Mouse (Mus musculus) testis, adult 2 months (tissue): ENCODE measurements around the gene Hist1h4h. TPM values are rescaled to one million over a fixed set of nuclear protein-coding genes. Genes with fewer than 3 reads are reported as not detected.
"Not testable (repeated sequence)": the region's sequence is repeated elsewhere in the genome, so short reads cannot be mapped to it uniquely, and the experiment has no call there.

ENCODE experiments used
- H3K27ac ChIP-seq: fragments of 200-500 bp; 2 replicates; pipeline ENCODE4 v1.5.1; 2012; ENCODE audit warnings: low read depth, low read length; ENCODE audit not compliant: control insufficient read depth, insufficient read depth
- H3K27me3 ChIP-seq: fragments of 200-500 bp; 2 replicates; pipeline ENCODE4 v1.6.1; 2012; ENCODE audit warnings: mild to moderate bottlenecking, low read length, moderate library complexity; ENCODE audit not compliant: control insufficient read depth, insufficient read depth
- H3K36me3 ChIP-seq: fragments of 200-500 bp; 2 replicates; pipeline ENCODE4 v1.6.1; 2012; ENCODE audit warnings: mild to moderate bottlenecking, low read length; ENCODE audit not compliant: control insufficient read depth, insufficient read depth
- H3K4me1 ChIP-seq: fragments of 200-500 bp; 2 replicates; pipeline ENCODE4 v1.6.1; 2012; ENCODE audit warnings: low read length; ENCODE audit not compliant: control insufficient read depth, insufficient read depth
- H3K4me3 ChIP-seq: fragments of 200-500 bp; 2 replicates; pipeline ENCODE4 v1.5.1; 2012; ENCODE audit warnings: low read depth, mild to moderate bottlenecking, low read length, moderate library complexity, mixed read lengths; ENCODE audit not compliant: control insufficient read depth
- CTCF ChIP-seq: fragments of 200-500 bp; IDR thresholded peaks from 2 replicates; pipeline ENCODE4 v1.5.1; 2012; ENCODE audit warnings: low read depth, mild to moderate bottlenecking, inconsistent platforms, low read length, moderate library complexity; ENCODE audit not compliant: control insufficient read depth, insufficient read depth, insufficient replicate concordance
- POLR2A ChIP-seq: fragments of 200-500 bp; IDR thresholded peaks from 2 replicates; pipeline ENCODE4 v1.6.1; 2012; ENCODE audit warnings: low read depth, mild to moderate bottlenecking, inconsistent platforms, low read length, moderate library complexity; ENCODE audit not compliant: control insufficient read depth
- polyA plus RNA-seq: library from polyadenylated mRNA; depleted of rRNA; stranded (reverse); fragments of >200 nt; gene quantifications from 2 replicates; pipeline ENCODE4 v1.2.3, GENCODE M21; 2012; rRNA removed

The Hist1h4h gene
- polyA plus RNA-seq, 1 experiment = 13.2 TPM

GRCm38 (mm10) chr13:23574546-23575170 lies 43.8 kb downstream of the Hist1h4h start:
- Histone ChIP-seq H3K4me3 (peak overlapping the region; percentile 59), H3K27ac (0 out of 2 replicates have a peak overlapping the region, but pooled peaks have one; percentile 53)
- not testable (repeated sequence) for H3K4me1 ChIP-seq, H3K36me3 ChIP-seq, H3K27me3 ChIP-seq

- Histone ChIP-seq H3K4me1 (peaks cover 4% of the 10 kb centered on the region), H3K27me3 (no peaks in the 10 kb centered on the region; the same call in 1 of the 2 replicates), H3K27ac (0 out of 2 replicates have a peak within 1 kb of the TSS, but pooled peaks have one; percentile 29), H3K36me3 (no peaks in the 10 kb centered on the region), H3K4me3 (peak within 1 kb of the TSS; percentile 47)
- TF ChIP-seq CTCF = no peak
- TF ChIP-seq POLR2A = no peak
These were observed 44.5 kb downstream of the Hist1h4h start, which contains the start of gene Hist1h3d for GRCm38 (mm10) chr13:23575271-23575851. Gene Hist1h3d, plus strand, starts transcription at chr13:23575763.

- H3K4me3 ChIP-seq = peak overlapping the region; percentile 47
- H3K27me3 ChIP-seq, H3K4me1 ChIP-seq, H3K27ac ChIP-seq, H3K36me3 ChIP-seq: not testable (repeated sequence)
These were observed 45.0 kb downstream of the Hist1h4h start for GRCm38 (mm10) chr13:23575864-23576313.

GRCm38 (mm10) chr13:23576351-23576881 lies 45.6 kb downstream of the Hist1h4h start:
- H3K4me1 ChIP-seq = peaks cover 6% of the 10 kb centered on the region
- H3K27me3 ChIP-seq = no peaks in the 10 kb centered on the region; the same call in 1 of the 2 replicates
- H3K36me3 ChIP-seq = no peaks in the 10 kb centered on the region
- TF ChIP-seq CTCF = no peak
- TF ChIP-seq POLR2A = no peak
- no peak overlapping the region for H3K27ac ChIP-seq
- H3K4me3 ChIP-seq = no peak overlapping the region

DNA sequence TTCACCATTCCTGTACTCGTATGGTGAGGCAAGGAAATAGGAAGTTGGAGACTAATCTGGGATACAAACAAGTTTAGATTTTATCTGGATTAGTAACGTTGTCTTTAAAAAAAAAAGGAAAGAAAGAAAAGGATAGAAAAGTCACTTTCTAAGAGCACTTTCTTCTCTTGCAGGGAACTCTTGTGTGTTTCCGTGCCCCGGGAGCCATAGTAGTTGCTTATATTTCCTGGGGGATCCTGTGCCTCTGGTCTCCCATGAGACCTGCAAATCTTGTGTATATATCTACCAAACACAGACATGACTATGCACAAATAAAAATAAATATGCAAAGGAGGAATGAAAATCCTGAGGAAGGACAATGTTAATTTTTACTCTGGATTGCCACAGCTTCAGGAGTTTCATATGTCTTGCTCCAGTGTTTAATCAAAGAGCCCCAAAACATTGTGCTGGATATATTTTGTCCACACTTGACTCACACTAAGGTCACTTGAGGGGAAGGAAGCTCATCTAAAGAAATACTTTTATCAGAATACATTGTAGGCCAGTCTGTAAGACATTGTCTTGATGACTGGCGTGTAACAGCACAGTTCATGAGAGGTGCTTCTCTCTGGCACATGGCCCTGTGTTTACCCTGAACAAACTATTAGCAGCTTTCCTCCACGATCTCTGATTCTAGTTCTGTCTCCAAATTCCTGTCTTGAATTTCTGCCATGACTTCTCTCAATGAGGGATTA lies 46.2 kb downstream of the Hist1h4h start:
- Histone ChIP-seq H3K4me1 (peaks cover 6% of the 10 kb centered on the region), H3K27ac (no peak overlapping the region), H3K27me3 (no peaks in the 10 kb centered on the region; the same call in 1 of the 2 replicates), H3K36me3 (no peaks in the 10 kb centered on the region), H3K4me3 (no peak overlapping the region)
- TF ChIP-seq CTCF (no peak), POLR2A (no peak)

- TF ChIP-seq CTCF (no peak), POLR2A (no peak)
- H3K36me3 ChIP-seq = no peaks in the 10 kb centered on the region
- H3K27me3 ChIP-seq = no peaks in the 10 kb centered on the region; the same call in 1 of the 2 replicates
- H3K27ac ChIP-seq = no peak overlapping the region
- no peak overlapping the region for H3K4me3 ChIP-seq
- H3K4me1 ChIP-seq = peaks cover 6% of the 10 kb centered on the region
These were observed 47.0 kb downstream of the Hist1h4h start for GRCm38 (mm10) chr13:23577835-23578234.

Other genes with a start within 250 kb of the Hist1h4h start
- gene Zfp322a, start 161.8 kb upstream of the Hist1h4h start, polyA plus RNA-seq = 1.1 and 1.8 TPM in 2 replicates
- gene Abt1, start 107.2 kb upstream of the Hist1h4h start, polyA plus RNA-seq = 2.0 TPM in 2 replicates
- 0.05 and 0.26 TPM in 2 replicates for gene Btn1a1, start 65.1 kb upstream of the Hist1h4h start, polyA plus RNA-seq
- gene Btn2a2, start 42.2 kb upstream of the Hist1h4h start, polyA plus RNA-seq = 0.08 and 0.21 TPM in 2 replicates
- gene Hist1h2af, start 2.9 kb downstream of the Hist1h4h start, polyA plus RNA-seq = 4.4 and 4.5 TPM in 2 replicates
- gene Hist1h3g, start 4.4 kb downstream of the Hist1h4h start, polyA plus RNA-seq = 1.3 and 2.7 TPM in 2 replicates
- 0.07 and 0.13 TPM in 2 replicates for gene Hist1h2bh, start 12.3 kb downstream of the Hist1h4h start, polyA plus RNA-seq
- gene Hist1h3f, start 13.0 kb downstream of the Hist1h4h start, polyA plus RNA-seq = 1.3 and 1.4 TPM in 2 replicates
- gene Hist1h4f, start 20.6 kb downstream of the Hist1h4h start, polyA plus RNA-seq = 2.1 and 3.7 TPM in 2 replicates
- 0.02 and 0.04 TPM in 2 replicates for gene Hist1h1d, start 22.2 kb downstream of the Hist1h4h start, polyA plus RNA-seq
- gene Hist1h3e, start 31.3 kb downstream of the Hist1h4h start, polyA plus RNA-seq = 2.8 and 3.2 TPM in 2 replicates
- 0.34 and 0.36 TPM in 2 replicates for gene Hist1h2ae, start 40.2 kb downstream of the Hist1h4h start, polyA plus RNA-seq
- 6.8 and 7.8 TPM in 2 replicates for gene Hist1h2bg, start 40.3 kb downstream of the Hist1h4h start, polyA plus RNA-seq
- 0.98 and 2.9 TPM in 2 replicates for gene Hist1h2bf, start 43.1 kb downstream of the Hist1h4h start, polyA plus RNA-seq
- gene Hist1h2ad, start 43.3 kb downstream of the Hist1h4h start, polyA plus RNA-seq = 0.90 and 1.0 TPM in 2 replicates
- 0.98 and 1.1 TPM in 2 replicates for gene Hist1h3d, start 44.7 kb downstream of the Hist1h4h start, polyA plus RNA-seq
- gene Hist1h4d, start 50.5 kb downstream of the Hist1h4h start, polyA plus RNA-seq = 2.7 and 2.9 TPM in 2 replicates
- gene Hist1h2be, start 90.1 kb downstream of the Hist1h4h start, polyA plus RNA-seq = 0.42 and 0.58 TPM in 2 replicates
- gene Hist1h1e, start 91.5 kb downstream of the Hist1h4h start, polyA plus RNA-seq = 0.35 and 0.41 TPM in 2 replicates
- gene Hist1h2ac, start 152.9 kb downstream of the Hist1h4h start, polyA plus RNA-seq = 0.20 and 0.26 TPM in 2 replicates
- 17.8 and 19.0 TPM in 2 replicates for gene Hist1h2bc, start 153.1 kb downstream of the Hist1h4h start, polyA plus RNA-seq
- gene Hist1h1t, start 164.8 kb downstream of the Hist1h4h start, polyA plus RNA-seq = 22.2 and 24.8 TPM in 2 replicates
- gene Hist1h4c, start 167.4 kb downstream of the Hist1h4h start, polyA plus RNA-seq = 20.1 and 20.6 TPM in 2 replicates
- 5.2 and 6.1 TPM in 2 replicates for gene Hfe, start 179.8 kb downstream of the Hist1h4h start, polyA plus RNA-seq
- 5.4 and 6.9 TPM in 2 replicates for gene Hist1h1c, start 207.8 kb downstream of the Hist1h4h start, polyA plus RNA-seq
- gene Hist1h3c, start 214.6 kb downstream of the Hist1h4h start, polyA plus RNA-seq = 2.3 TPM in 2 replicates
- 3.9 and 7.0 TPM in 2 replicates for gene Hist1h2bb, start 215.7 kb downstream of the Hist1h4h start, polyA plus RNA-seq
- 4.4 and 6.2 TPM in 2 replicates for gene Hist1h2ab, start 220.1 kb downstream of the Hist1h4h start, polyA plus RNA-seq
- gene Hist1h3b, start 221.2 kb downstream of the Hist1h4h start, polyA plus RNA-seq = 4.2 and 4.7 TPM in 2 replicates
- 2.4 and 2.5 TPM in 2 replicates for gene Hist1h4b, start 226.0 kb downstream of the Hist1h4h start, polyA plus RNA-seq
- 83.8 and 94.1 TPM in 2 replicates for gene Hist1h4a, start 230.2 kb downstream of the Hist1h4h start, polyA plus RNA-seq
- gene Hist1h3a, start 231.3 kb downstream of the Hist1h4h start, polyA plus RNA-seq = 29.4 and 33.4 TPM in 2 replicates
- 2.9 and 4.3 TPM in 2 replicates for gene Hist1h1a, start 232.6 kb downstream of the Hist1h4h start, polyA plus RNA-seq
- 2.1 and 2.5 TPM in 2 replicates for gene Trim38, start 238.9 kb downstream of the Hist1h4h start, polyA plus RNA-seq